Mouse (Mus musculus) megakaryocyte progenitor cell, adult 5-6 weeks (primary cell): ENCODE data around the gene Gp2. TPM values are rescaled to one million over a fixed set of nuclear protein-coding genes. Genes with fewer than 3 reads are reported as not detected.

Experiments
- ATAC-seq: replicated peaks from 2 replicates; pipeline ENCODE4 v1.8.0; 2016; ENCODE audit warnings: mild to moderate bottlenecking, moderate TSS enrichment, inconsistent platforms; ENCODE audit not compliant: poor library complexity
- total RNA-seq, 2 experiments: library from RNA; stranded (forward) in 1 of 2; stranded (reverse) in 1 of 2; fragments of 157-497, 149-512 nt in 1 of 2; fragments of 200-1000 nt in 1 of 2; gene quantifications; 2 replicates each; pipeline versions ENCODE4 v1.2.3 to v1.2.4; 2015 to 2017

The Gp2 gene
- not detected in 2 replicates for total RNA-seq (2015)
- total RNA-seq (2017): not detected in 2 replicates

DNA sequence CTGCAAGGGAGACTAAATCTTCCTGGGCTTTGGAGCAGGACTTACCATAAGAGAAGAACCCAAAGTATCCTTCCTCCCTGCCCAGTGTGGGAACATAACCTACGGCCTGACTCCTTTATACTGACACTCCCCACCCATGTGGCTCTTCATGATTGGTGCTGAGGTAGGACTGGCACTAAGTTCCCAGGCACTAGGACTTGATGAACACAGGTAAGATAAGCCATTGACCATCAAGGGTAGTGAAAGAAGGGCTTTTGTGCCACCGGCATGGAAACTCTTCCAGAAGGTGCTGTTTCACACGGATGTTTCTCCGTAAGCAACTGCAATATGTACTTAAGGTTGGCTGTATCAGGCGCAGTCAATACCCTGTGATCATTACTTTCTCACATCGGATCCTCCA lies at the start of gene Gp2:
Gene Gp2, minus strand, starts transcription at position 101 of the 400 bp plus-strand sequence.
- ATAC-seq: no peak

DNA sequence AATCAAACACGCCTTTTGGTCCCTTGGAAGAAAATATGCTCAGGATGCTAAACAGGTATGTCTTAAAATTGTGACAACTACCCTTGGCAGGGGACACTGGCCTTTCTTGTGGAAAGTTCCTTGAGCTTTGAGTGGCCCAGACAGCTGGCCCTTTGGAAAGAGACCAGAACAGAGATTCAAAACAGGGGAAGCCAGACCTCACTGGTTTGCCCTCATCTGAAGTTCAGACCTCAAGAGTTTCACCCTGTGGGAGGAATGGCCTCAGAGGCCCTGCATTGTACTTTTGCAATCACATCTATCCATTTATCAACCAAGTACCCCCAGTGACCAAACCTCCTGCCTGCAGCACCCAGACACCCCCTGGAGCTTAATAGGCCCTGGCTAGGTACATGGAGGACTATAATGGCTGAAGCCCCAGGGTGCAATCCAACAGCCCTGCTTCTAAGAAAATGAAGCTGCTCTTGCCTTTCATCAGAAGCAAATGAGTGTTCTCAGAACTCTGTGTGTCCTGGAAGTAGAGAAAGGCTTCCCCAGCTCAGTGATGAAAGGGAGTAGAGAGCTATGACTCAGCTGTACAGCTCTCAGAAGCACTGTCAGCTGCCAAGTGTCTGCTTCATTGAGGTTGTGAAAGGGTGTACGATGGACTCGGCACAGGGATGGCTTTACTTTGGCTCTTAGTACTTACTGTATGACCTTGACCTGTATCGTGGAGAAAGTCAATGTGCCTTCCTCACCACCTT lies 31.1 kb upstream of the Gp2 start:
- no peak for ATAC-seq

DNA sequence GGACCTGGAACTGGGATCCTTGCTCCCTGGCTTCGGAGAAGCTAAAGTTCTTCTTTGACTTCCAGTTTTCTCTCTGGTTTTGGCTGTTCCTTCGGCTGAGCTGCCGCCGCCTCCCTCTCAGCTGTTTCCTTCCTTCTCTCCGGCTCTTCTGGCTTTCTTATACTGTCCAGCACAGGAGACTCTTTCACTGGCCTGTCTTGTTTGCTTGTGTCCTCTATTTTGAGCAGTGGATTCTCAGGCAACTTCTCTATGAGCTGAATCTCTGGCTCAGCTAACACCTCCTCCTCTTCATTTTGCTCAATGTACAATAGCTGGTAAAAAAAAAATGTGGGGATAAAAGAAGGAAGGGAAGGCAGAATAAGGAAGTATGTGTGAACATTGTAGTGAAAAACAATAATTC lies 27.6 kb upstream of the Gp2 start:
- ATAC-seq: no peak

- ATAC-seq: no peak
These were observed 25.1 kb upstream of the Gp2 start for GRCm38 (mm10) chr7:119484154-119484553.

GRCm38 (mm10) chr7:119479256-119479655 lies 20.2 kb upstream of the Gp2 start, which contains the start of gene Umod:
Gene Umod (minus strand): TSS chr7:119479282.
- ATAC-seq: no peak

DNA sequence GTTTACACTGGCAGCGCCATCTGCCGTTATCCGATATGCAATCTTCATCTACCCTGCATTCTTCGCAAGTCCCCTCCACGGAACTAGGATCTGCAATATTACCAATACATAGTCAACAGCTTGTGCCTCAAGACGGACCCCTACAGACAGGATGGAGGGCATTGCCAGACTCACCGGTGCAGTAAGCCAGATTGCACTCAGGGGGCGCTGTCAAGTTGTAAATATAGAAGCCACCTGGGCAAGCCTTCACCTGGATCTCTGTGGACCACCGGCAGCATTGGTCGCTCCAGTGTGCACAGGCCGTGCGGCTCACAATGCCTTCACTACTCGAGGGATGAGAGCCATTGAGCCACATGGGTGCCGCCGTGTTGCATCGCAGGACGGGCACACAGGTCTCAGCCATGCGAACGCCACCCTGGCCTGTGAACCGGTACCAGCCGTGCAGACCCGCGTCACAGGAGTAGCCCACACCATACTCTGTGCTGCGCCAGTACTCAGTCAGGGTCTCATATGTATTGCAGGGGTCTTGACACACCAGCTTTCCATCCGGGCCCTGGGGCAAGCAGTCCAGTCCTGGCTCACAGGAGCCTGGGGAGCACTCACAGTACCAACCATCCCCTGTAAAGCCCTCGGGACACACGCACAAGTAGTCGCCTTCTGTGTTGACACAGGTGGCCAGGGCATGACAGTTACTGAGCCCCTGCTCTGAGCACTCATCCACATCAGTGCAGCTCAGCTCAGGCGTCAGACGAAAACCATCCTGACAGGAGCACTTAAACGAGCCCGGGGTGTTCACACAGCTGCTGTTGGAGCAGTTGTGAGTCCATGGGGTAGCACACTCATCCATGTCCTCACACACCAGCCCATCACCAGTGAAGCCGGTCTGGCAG lies 17.7 kb upstream of the Gp2 start:
- ATAC-seq: no peak

DNA sequence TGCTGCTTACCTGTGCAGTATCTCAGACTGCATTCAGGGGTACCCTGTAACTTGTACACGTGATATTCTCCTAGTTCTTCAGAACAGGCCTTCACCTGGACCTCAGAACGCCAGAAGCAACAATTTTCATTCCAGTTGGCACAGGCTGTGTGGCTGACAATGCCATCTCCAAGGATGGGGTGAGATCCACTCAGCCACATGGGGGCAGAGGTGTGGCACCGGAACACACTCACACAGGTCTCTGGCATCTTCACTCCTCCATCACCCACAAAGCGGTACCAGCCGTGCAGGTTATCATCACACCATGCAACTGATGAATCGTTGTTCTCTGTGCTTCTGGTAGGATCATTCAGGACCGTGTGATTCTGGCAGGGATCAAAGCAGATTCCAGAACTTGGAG lies 4.9 kb downstream of the Gp2 start:
- no peak for ATAC-seq

GRCm38 (mm10) chr7:119443849-119444248 lies 15.2 kb downstream of the Gp2 start:
- no peak for ATAC-seq

DNA sequence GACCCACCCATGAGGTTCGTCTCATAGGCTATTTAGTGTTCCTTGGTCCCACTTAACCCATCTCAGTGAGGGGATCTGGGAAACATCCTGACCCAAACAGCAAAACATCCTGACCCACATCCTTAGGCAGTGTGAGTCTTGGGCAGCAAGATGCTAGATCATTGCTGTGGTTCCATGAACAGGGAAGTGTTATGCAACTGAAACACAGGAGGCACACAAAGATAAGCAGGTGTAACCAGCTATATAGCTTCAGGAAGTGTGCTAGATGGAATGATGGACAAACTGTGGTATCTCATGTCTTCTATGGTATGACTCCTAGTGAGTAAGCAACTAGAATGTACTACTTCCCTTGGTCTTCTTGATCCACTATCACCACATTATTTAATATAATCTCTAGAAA lies 17.1 kb downstream of the Gp2 start:
- no peak for ATAC-seq

DNA sequence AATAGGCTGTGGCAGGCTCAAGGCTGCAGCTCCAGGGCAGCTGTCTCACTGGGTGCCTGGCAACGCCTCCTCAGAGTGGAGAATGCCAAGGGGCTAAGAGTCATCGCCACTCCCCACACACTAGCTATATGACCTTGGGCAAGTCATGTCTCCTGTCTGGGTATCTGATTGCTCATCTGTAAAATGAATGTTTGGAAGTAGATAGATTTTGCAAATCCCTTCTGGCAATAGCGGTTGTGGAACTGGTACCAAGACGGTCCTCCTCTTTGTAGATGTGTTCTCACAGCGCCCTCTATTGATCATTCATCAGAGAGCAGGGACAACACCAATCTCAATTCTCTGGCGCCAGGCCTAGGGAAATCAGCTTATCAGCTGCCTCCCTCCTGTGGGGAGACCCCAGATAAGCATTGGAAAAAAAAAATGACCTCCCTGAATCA lies 31.9 kb downstream of the Gp2 start:
- peak; percentile 76 for ATAC-seq

GRCm38 (mm10) chr7:119420730-119421129 lies 38.4 kb downstream of the Gp2 start:
- no peak for ATAC-seq

- ATAC-seq: no peak
These were observed 40.6 kb downstream of the Gp2 start for GRCm38 (mm10) chr7:119418523-119418922.

GRCm38 (mm10) chr7:119394050-119394732 lies 64.9 kb downstream of the Gp2 start:
- ATAC-seq: no peak

Other genes starting within 250 kb of the Gp2 start
- not detected in 2 replicates for gene Umod, start 20.0 kb upstream of the Gp2 start, total RNA-seq (2015)
- gene Umod, start 20.0 kb upstream of the Gp2 start, total RNA-seq (2017): not detected in 2 replicates
- not detected in 2 replicates for gene Acsm5, start 60.2 kb upstream of the Gp2 start, total RNA-seq (2015)
- gene Acsm5, start 60.2 kb upstream of the Gp2 start, total RNA-seq (2017): not detected in 2 replicates
- gene Pdilt, start 64.2 kb upstream of the Gp2 start, total RNA-seq (2015): not detected in 2 replicates
- not detected in 2 replicates for gene Pdilt, start 64.2 kb upstream of the Gp2 start, total RNA-seq (2017)
- not detected in 2 replicates for gene Acsm2, start 95.1 kb upstream of the Gp2 start, total RNA-seq (2015)
- not detected in 2 replicates for gene Acsm2, start 95.1 kb upstream of the Gp2 start, total RNA-seq (2017)
- gene Acsm1, start 147.7 kb upstream of the Gp2 start, total RNA-seq (2015): not detected in 2 replicates
- not detected in 2 replicates for gene Acsm1, start 147.7 kb upstream of the Gp2 start, total RNA-seq (2017)
- gene Acsm4, start 230.7 kb upstream of the Gp2 start, total RNA-seq (2015): not detected in 2 replicates
- gene Acsm4, start 230.7 kb upstream of the Gp2 start, total RNA-seq (2017): not detected in 2 replicates